9 mouse cellular contexts compared by ENCODE assay signal in the genomic region with DNA sequence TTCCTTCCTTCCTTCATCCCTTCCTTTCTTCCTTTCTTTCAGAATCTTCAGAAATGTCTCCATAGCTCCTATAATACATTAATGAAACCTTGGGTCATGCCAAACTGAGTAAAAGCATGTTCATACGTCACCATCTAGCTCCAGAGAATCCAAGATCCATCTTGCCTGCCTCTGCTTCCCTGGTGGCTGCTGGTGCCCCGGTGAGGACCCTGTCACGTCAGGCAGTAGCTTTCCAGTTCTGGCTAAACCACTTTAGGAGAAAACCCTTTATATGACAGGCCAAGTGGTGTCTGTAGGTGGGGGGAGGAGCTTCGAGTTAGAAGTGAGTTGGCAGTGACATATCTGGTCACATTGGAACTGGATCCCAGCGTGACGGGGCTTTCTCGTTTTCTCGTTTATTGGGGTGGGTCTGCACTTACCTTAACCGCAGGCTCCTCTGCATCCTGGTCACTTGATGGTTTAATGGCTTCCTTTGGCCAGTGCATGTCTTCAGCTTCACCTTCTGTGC. TPM values are rescaled to one million over a fixed set of nuclear protein-coding genes. Genes with fewer than 3 reads are reported as not detected.
DNase-seq lines count a peak whose midpoint lies in the region; ATAC-seq and TF ChIP-seq lines count a peak whose summit lies in the region.
"Had no signal": no experiment of that assay in that cellular context is flagged by ENCODE, and none has a peak within 500 bp of the region (broad histone marks: within the 10 kb centered on the region; RNA-seq: fewer than 3 reads in every experiment).

A gene (minus strand): TSS at position 249 of the 508 bp plus-strand sequence.

- H3K27me3 ChIP-seq in thymus, adult 2 months (ENCODE audit: control insufficient read depth, insufficient read depth, low read length), result no peaks in the 10 kb centered on the region
- H3K27me3 ChIP-seq in stomach, postnatal 0 days (ENCODE audit: control insufficient read depth, insufficient read depth, low read length), result no peaks in the 10 kb centered on the region
- H3K27me3 ChIP-seq: hindbrain, embryonic 15.5 days had no signal

- H3K9me3 ChIP-seq in stomach, postnatal 0 days (ENCODE audit: control insufficient read depth, low read length), result no peaks in the 10 kb centered on the region
- H3K9me3 ChIP-seq: hindbrain, embryonic 15.5 days had no signal

- no peak for TF ChIP-seq CTCF in thymus, adult 2 months (IDR thresholded peaks at IDR 0.05; ENCODE audit: borderline replicate concordance, control insufficient read depth, extremely low read depth, insufficient read depth, low read length, poor library complexity)
- TF ChIP-seq CTCF in stomach, postnatal 0 days (IDR thresholded peaks at IDR 0.05; ENCODE audit: low read depth), result no peak

- peaks cover 24% of the 10 kb centered on the region for H3K4me1 ChIP-seq in thymus, adult 2 months (replicated peaks; ENCODE audit: control insufficient read depth, insufficient read depth, low read length)
- H3K4me1 ChIP-seq in stomach, postnatal 0 days (replicated peaks; ENCODE audit: control insufficient read depth, insufficient read depth), result peaks cover 4% of the 10 kb centered on the region; the same call in 1 of the 2 replicates

- 89% methylated on average over 9 of the region's 9 CpGs for WGBS in thymus, adult 2 months
- 73% methylated on average over 9 of the region's 9 CpGs for WGBS in large intestine, adult 2 months
- WGBS in stomach, postnatal 0 days, result 73% methylated on average over 9 of the region's 9 CpGs

- no peak for ATAC-seq in stomach, postnatal 0 days (ENCODE audit: low FRiP score, low TSS enrichment)

- no peak for TF ChIP-seq EP300 in stomach, postnatal 0 days (optimal IDR thresholded peaks at IDR 0.05)

- H3K4me3 ChIP-seq in thymus, adult 2 months (ENCODE audit: control insufficient read depth, insufficient read depth, low read length), result no peak within 1 kb of the TSS
- no peak within 1 kb of the TSS for H3K4me3 ChIP-seq in stomach, postnatal 0 days (ENCODE audit: low read depth, low read length)
- H3K4me3 ChIP-seq: hindbrain, embryonic 15.5 days had no signal

- TF ChIP-seq POLR2A in thymus, adult 2 months (IDR thresholded peaks at IDR 0.05; ENCODE audit: control insufficient read depth, extremely low read depth, insufficient read depth, low read length, poor library complexity), result no peak

- H3K4me2 ChIP-seq in stomach, postnatal 0 days (replicated peaks; ENCODE audit: low read depth), result no peak within 1 kb of the TSS
- H3K4me2 ChIP-seq: hindbrain, embryonic 15.5 days had no signal

- H3K27ac ChIP-seq in thymus, adult 2 months (ENCODE audit: control insufficient read depth, insufficient read depth, low read length), result no peak within 1 kb of the TSS
- H3K27ac ChIP-seq in stomach, postnatal 0 days (replicated peaks), result 0 out of 2 replicates have a peak within 1 kb of the TSS, but pooled peaks have one; percentile 1
- H3K27ac ChIP-seq: hindbrain, embryonic 15.5 days had no signal

- H3K36me3 ChIP-seq in thymus, adult 2 months (ENCODE audit: control insufficient read depth, insufficient read depth, low read length), result no peaks in the 10 kb centered on the region
- no peaks in the 10 kb centered on the region for H3K36me3 ChIP-seq in stomach, postnatal 0 days (ENCODE audit: control insufficient read depth, insufficient read depth, low read length)
- H3K36me3 ChIP-seq: hindbrain, embryonic 15.5 days had no signal

- DNase-seq in adrenal gland, adult 18-20 months (ENCODE audit: low spot score in 2 of 2), result no peak
- DNase-seq in adrenal gland, adult (ENCODE audit: inconsistent age in 2 of 2, low spot score in 1 of 2), result no peak
- no peak for DNase-seq in thymus, adult 2 months
- no peak for DNase-seq in thymus, postnatal 10 days (ENCODE audit: low spot score in 2 of 2)
- DNase-seq in large intestine, adult 2 months (ENCODE audit: low read depth, low spot score), result no peak
- DNase-seq in stomach, postnatal 0 days (ENCODE audit: low spot score), result no peak
- DNase-seq in cerebellum, postnatal 14 days, result no peak
- no peak for DNase-seq in embryo, embryonic 10 days (ENCODE audit: low spot score)

- H3K9ac ChIP-seq in stomach, postnatal 0 days (ENCODE audit: low read length), result no peak within 1 kb of the TSS
- H3K9ac ChIP-seq: hindbrain, embryonic 15.5 days had no signal

RNA-seq across cellular contexts. Expression of the gene that starts here (rescaled TPM):
- total RNA-seq in adrenal gland, adult 18-20 months (2021), result 100 to 1,000 TPM; 143 to 158 TPM
- polyA plus RNA-seq in thymus, adult 2 months (2012; rRNA removed), result 56.4 and 62.9 TPM in 2 replicates
- polyA plus RNA-seq in large intestine, adult 2 months (2012; rRNA removed), result 42.5 and 62.9 TPM in 2 replicates
- polyA plus RNA-seq in stomach, postnatal 0 days (2015; fragmentation: Nextera tagmentation; extraction: Ambion mirVana), result 17.6 and 20.8 TPM in 2 replicates
